Comparison of ENCODE assay signal across 11 mouse cellular contexts in the genomic region with DNA sequence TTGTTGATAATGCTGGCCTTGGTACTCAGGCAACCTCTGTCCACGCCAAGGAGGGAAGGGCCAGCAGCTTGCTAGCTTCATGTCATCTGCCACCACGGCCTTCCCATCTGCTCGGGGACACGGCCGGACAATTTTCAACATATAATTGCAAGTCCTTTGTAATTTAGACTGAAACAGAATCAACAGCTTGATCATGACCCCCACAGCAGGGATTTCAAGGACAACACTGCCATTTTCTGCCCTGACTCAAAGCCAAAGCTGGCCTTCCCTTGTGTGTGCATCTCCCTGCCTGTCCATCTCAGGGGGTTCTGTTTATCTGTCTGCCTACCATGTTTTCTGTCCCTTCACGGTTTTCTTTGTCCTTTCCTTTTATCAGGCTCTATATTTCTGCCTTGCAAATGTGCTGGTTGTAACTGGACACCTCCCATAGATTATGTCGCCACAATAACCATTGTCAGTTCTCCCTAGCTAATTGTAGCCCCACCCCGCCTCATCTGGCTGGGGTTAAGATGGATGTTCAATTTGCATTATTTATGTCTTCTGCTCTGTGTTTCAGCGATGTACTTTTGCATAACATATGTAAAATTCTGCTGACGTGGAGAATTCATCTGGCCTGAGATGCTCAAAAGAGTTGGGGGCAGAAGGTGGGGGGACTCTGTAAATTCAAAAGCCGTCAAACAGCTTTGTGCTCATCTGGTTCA.
DNase-seq lines count a peak whose midpoint lies in the region; ATAC-seq and TF ChIP-seq lines count a peak whose summit lies in the region.
"Had no signal": no experiment of that assay in that cellular context is flagged by ENCODE, and none has a peak within 500 bp of the region (broad histone marks: within the 10 kb centered on the region; RNA-seq: fewer than 3 reads in every experiment).

No protein-coding gene starts in this region.

- H3K4me2 ChIP-seq in forebrain, embryonic 14.5 days (ENCODE audit: low read length) = no peak overlapping the region
- H3K4me2 ChIP-seq in midbrain, embryonic 12.5 days (replicated peaks) = no peak overlapping the region
- H3K4me2 ChIP-seq in intestine, postnatal 0 days (replicated peaks; ENCODE audit: low read depth) = no peak overlapping the region
- H3K4me2 ChIP-seq: heart, embryonic 11.5 days had no signal

- WGBS in forebrain, embryonic 14.5 days = 61% methylated on average over 11 of the region's 11 CpGs
- WGBS in midbrain, embryonic 12.5 days = 49% methylated on average over 11 of the region's 11 CpGs
- WGBS in intestine, postnatal 0 days = 71% methylated on average over 11 of the region's 11 CpGs

- no peak overlapping the region for H3K4me3 ChIP-seq in forebrain, embryonic 14.5 days (ENCODE audit: low read depth, low read length)
- H3K4me3 ChIP-seq in midbrain, embryonic 12.5 days = no peak overlapping the region
- no peak overlapping the region for H3K4me3 ChIP-seq in intestine, postnatal 0 days (ENCODE audit: low read depth, low read length)

- no peaks in the 10 kb centered on the region for H3K36me3 ChIP-seq in forebrain, embryonic 14.5 days (ENCODE audit: control insufficient read depth, insufficient read depth, low read length)
- H3K36me3 ChIP-seq in midbrain, embryonic 12.5 days = no peaks in the 10 kb centered on the region
- H3K36me3 ChIP-seq in intestine, postnatal 0 days (ENCODE audit: control insufficient read depth, insufficient read depth) = no peaks in the 10 kb centered on the region

- H3K4me1 ChIP-seq in forebrain, embryonic 14.5 days (ENCODE audit: control insufficient read depth, insufficient read depth, low read length) = peaks cover 8% of the 10 kb centered on the region
- H3K4me1 ChIP-seq in midbrain, embryonic 12.5 days = peaks cover 5% of the 10 kb centered on the region
- no peaks in the 10 kb centered on the region for H3K4me1 ChIP-seq in intestine, postnatal 0 days (replicated peaks; ENCODE audit: control insufficient read depth, insufficient read depth, low read length)

- DNase-seq in embryo, embryonic 10.5 days (ENCODE audit: low spot score) = peak; percentile 53
- no peak for DNase-seq in embryo, embryonic 11 days
- peak; percentile 78 for DNase-seq in brain, embryonic 14.5 days (ENCODE audit: low read depth)
- DNase-seq in forebrain, embryonic 14.5 days (ENCODE audit: low spot score) = peak; percentile 54
- DNase-seq in right cerebral cortex, postnatal 25 days = no peak
- DNase-seq in right cerebral cortex, postnatal 10 days (ENCODE audit: low spot score in 2 of 2) = no peak
- DNase-seq: lung, postnatal 10 days had no signal

- H3K27me3 ChIP-seq in forebrain, embryonic 14.5 days (replicated peaks; ENCODE audit: control insufficient read depth, insufficient read depth, low read length) = no peaks in the 10 kb centered on the region
- H3K27me3 ChIP-seq in midbrain, embryonic 12.5 days = no peaks in the 10 kb centered on the region
- no peaks in the 10 kb centered on the region for H3K27me3 ChIP-seq in intestine, postnatal 0 days (replicated peaks; ENCODE audit: control insufficient read depth, insufficient read depth, low read length)

- no peak overlapping the region for H3K9ac ChIP-seq in forebrain, embryonic 14.5 days (ENCODE audit: low read length)
- H3K9ac ChIP-seq in midbrain, embryonic 12.5 days (replicated peaks) = no peak overlapping the region
- no peak overlapping the region for H3K9ac ChIP-seq in intestine, postnatal 0 days (ENCODE audit: low read depth, low read length)

- ATAC-seq in forebrain, embryonic 14.5 days = peak; percentile 55
- peak; percentile 78 for ATAC-seq in midbrain, embryonic 12.5 days (ENCODE audit: low FRiP score, low read depth)
- no peak for ATAC-seq in intestine, postnatal 0 days

- no peaks in the 10 kb centered on the region for H3K9me3 ChIP-seq in forebrain, embryonic 14.5 days (replicated peaks; ENCODE audit: control insufficient read depth, low read length)
- no peaks in the 10 kb centered on the region for H3K9me3 ChIP-seq in midbrain, embryonic 12.5 days
- H3K9me3 ChIP-seq in intestine, postnatal 0 days (ENCODE audit: control insufficient read depth) = no peaks in the 10 kb centered on the region

- TF ChIP-seq CTCF in brain, embryonic 14.5 days (IDR thresholded peaks at IDR 0.05; ENCODE audit: borderline replicate concordance, extremely low read depth, insufficient read depth, insufficient read length) = no peak
- TF ChIP-seq CTCF in intestine, postnatal 0 days (IDR thresholded peaks at IDR 0.05; ENCODE audit: low read depth) = no peak

- H3K27ac ChIP-seq in forebrain, embryonic 14.5 days (ENCODE audit: low read depth, low read length) = peak overlapping the region; percentile 24; the same call in 1 of the 2 replicates
- H3K27ac ChIP-seq in midbrain, embryonic 12.5 days (replicated peaks) = peak overlapping the region; percentile 71
- H3K27ac ChIP-seq in intestine, postnatal 0 days (ENCODE audit: low read depth, low read length) = no peak overlapping the region
- H3K27ac ChIP-seq: stomach, postnatal 0 days had no signal

- no peak for TF ChIP-seq POLR2A in brain, embryonic 14.5 days (IDR thresholded peaks at IDR 0.05; ENCODE audit: borderline replicate concordance, extremely low read depth, insufficient read depth, insufficient read length, poor library complexity, severe bottlenecking)

Comparison
In these comparisons a context has a peak if more than half of its experiments do, and no peak if none do; other contexts are left out.
1. DNase-seq: peak in embryo, embryonic 10.5 days (single experiment), brain, embryonic 14.5 days (single experiment) and forebrain, embryonic 14.5 days (single experiment); none in embryo, embryonic 11 days (single experiment), right cerebral cortex, postnatal 25 days (single experiment) and right cerebral cortex, postnatal 10 days (0 of 2).